Mouse (Mus musculus): ENCODE measurements around the gene Med31.

Gene Med31

DNA sequence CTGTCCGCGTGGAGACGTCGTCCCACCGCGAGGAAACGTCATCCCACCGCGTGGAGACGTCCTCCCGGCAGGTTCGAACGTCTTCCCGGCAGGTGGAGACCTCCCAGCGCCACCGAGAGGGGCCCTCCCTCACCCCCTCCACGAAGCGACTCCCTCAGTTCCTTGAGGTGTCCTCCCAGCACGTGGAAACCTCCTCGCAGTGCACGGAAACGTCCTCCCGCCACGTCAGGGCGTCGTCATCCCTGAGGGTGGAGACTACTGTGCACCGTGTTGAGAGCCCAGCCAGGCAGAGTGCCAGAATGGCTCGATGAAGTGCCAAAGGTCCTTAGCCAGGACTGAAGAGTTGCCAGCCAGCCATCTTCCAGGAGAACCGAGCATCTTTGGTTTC lies at the start of gene Med31:
Med31 (minus strand) TSS at position 183 of the 388 bp plus-strand sequence.
- peak; percentile 84 for DNase-seq

DNA sequence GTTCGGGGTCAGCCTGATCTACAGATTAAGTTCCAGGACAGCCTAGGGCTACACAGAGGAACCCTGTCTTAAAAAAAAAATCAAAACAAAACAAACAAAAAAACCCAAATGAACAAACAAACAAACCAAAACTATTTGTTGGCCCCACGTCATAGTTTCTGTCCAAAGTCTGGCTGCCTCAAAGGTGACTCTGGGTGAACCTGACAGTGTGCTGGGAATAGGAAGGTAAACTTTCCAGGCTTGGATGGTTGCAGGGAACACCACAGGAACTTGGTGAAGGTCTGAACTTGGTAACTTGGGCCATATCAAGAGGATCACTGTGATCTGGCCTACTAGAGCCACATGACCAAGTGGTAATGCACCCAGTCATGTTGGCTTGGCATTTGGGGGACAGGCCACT lies 41.0 kb upstream of the Med31 start:
- DNase-seq = no peak

DNA sequence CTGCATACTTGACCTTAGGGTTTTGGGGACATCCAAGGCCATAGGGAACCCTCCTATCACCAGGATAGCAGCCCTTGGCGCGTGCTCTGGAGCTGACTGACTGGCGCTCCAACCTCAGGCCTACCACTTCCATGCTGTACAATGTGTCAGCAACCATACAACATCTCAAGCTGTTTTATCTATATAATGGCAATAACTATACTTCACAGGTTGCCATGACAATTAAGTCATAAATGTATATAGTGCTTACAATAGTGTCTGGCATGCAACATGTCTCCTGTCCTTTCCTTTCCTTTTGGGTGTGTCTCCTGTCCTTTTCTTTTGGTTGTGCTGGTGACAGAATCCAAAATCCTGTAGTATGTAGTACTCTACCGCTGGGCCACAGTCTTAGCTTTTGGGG lies 40.2 kb upstream of the Med31 start:
- no peak for DNase-seq

DNA sequence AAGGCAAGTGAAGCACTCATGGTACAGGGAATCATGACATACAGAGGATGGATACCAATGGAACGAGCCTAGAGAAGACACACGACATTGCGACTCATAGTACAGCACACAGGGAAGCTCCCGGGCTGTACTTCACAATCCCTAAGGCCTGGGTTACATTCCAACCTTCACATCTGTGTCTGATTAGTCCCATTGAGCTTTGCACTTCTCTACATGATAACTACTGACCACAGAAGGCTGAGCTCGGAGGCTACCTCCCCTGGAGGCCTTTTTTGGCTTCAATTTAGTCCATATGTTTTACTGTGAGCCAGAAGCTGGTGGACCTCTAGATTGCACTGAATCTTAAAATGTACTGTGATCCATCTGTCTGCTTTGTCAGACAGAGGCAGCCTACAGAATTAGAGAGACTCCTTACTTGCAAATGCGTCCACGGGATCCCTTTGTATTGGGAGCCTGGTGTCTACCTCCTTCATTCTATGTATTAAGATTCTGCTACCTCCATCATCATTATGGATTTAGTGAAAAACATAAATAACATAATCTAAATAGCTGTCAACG lies 29.9 kb upstream of the Med31 start:
- DNase-seq = no peak

DNA sequence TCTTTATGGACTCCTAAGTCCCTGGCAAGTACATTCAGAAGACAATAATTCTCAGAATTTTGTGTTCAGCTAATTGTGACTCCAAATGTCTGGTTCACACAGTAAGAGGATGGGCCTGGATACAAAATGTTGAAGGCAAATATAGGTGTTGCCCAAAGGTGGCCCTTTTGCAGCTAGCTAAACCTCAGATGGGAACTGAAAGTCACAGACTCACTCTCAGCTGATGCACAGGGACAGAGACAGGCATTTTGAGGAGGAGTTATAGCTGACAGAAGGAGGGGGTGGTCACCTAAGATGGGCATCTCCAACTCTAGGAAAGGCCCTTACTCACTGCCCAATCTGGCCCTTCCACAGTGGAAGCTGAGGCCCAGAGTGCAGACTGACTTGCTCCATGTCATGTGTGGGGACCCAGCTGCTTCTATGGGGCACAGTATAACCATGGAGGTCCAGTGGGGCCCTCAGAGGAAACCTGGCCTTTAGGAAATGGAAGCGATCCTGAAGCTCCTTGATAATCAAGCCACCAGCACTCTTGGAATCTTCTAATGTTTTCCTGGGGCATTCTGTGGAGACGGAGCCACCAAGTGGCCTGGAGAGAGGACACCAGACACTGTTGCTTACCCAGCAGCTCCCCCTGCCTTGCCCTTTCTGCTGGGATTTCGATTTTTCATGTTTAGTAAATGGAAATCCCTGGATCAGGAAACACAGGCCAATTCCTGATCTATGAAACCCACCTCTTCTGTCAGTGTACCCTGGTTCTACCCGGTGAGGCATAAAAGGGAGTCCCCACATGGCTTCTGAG lies 24.9 kb upstream of the Med31 start:
- DNase-seq = no peak

DNA sequence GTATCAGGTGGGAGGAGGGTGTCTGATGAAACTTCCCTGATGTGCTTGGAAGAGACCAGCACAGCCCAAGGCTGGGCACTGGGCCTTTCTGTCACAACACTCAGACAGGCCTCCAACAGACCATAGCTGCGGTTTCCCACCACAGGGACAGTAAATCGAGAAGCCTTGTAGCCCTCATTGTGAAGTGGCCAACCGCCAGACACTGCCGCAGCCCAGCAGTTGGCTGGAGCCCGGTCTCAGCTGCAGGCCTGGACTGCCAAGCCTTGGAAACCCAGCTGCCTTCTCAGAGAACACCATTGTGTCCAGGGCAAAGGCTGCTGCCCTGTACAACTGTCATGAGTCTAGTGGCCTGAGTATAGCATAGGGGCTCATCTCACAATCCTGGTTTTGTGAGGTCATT lies 18.6 kb upstream of the Med31 start:
- no peak for DNase-seq

DNA sequence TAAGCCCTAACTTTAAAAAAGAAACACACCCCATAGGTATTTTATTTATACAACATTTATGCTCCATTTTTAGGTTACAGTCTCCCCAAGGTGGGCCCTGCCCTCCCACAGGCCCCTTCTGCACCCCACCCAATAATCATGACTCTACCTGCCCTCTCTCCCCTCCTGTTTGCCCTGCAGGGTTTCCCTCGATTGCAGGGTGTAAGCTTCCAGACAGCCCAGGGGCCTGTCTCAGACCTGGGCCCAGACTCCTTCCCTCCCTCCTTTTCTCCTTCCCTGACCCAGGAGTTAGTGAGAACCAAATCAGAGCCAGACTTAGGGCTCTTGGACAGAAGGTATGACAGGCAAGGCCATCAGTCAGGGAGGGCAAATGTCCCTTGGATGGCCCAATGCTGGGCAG lies 17.6 kb upstream of the Med31 start:
- DNase-seq = no peak

DNA sequence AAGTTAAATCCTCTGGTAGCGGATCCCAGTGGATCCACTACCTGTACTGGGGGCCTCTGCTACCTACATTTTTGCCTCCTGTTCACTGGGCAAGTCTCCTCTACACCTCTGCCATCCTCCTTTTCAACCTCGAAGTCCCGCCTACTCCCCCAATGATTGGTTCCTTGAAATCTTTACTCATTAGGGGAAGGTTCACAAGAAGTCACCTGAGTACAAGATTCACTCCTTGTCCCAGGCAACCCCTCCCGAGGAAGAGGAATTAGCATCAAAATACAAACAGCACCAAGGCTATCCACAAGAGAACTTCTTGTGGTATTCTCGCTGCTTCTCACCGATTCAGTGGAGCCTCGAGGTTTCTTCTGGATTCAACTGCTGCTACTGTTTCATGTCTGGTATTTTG lies 16.7 kb upstream of the Med31 start:
- no peak for DNase-seq

DNA sequence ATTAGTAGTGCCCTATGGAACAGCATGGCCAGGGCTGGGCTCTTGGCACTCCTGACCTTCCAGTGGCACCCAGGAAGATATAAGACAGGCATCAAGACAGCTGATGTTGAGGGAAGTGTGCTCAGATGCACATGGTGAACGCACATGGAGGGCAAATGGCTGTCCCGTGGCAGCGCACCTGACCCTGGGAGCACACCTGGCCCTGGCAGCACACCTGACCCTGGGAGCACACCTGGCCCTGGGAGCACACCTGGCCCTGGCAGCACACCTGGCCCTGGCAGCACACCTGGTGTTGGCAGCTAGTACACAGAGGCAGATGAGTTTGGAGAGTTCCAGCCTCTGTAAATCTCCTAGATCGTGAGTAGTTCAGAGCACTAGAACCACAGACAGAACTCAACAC lies 13.1 kb upstream of the Med31 start:
- DNase-seq = no peak

DNA sequence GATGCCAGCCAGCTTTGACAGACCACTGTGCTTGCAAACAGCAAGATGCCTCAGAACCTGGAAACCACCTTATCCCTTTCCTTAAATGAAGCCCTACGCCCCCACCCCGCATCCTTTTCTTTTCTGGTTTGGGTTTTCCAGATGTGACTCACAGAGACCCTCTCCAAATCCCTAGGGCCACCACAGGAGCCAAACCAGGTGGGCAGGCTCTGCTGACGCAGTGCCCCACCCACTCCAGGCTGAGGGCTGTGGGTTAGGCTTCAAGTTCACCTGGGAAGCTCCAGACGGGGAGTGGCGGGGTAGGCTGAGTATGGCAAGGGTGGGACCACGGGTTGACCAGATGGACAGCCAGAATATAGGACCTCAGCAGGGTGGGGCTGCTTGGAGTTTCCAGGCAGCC lies 11.5 kb upstream of the Med31 start:
- DNase-seq = no peak

DNA sequence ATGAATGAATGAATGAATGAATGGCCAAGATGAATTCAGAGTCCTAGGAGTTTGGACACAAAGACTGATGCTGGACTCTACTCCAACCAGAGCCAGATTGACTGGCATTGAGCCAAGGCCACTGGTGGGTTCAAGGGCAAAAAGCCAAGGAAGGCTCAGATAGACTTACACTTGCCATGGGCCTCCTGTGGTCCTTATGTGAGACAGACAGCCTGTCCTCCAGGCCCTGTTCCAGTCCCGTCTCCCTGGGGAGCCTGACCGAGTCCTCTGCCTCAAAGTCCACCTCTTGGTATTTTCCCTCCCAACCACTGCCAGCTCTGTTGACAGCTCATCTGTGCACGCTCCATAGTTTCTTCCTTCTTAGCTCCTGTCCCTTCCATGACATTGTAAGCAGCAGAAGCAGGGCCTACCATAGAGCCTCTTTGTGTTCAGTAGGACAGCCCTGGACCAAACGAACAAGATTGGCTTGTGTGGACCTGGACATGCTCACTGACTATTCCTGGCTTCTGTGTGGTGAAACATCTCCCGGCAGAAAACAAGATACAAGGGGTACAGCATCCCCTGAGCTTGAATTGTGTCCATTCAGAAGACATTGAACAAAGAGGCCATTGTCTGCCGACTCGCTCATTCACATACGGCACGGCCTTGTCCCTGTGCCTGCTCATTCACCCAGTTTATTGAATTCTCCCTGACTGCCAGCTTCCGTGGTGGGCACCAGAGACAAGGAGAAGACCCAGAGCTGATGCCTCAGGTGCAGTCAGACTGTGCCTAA lies 10.8 kb upstream of the Med31 start:
- no peak for DNase-seq

DNA sequence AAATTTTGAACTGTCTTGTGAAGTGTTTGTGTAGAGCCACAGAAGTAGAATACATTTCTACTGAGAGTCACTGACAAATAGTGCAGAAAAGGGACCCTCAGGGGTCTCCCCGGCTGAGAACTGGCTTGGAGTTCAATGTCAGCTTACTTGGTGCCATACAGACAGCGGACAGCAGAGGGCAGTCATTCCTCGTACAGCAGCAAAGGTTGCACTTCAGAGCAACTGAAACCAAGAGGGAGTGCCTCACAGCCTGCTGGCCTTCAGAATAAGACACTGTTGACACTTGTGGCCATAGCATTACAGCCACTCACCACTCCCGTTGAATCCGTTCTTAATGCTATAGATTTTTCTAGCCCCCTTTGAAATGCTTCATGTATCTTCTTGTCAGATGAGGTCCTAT lies 9.5 kb upstream of the Med31 start:
- DNase-seq = peak; percentile 82

DNA sequence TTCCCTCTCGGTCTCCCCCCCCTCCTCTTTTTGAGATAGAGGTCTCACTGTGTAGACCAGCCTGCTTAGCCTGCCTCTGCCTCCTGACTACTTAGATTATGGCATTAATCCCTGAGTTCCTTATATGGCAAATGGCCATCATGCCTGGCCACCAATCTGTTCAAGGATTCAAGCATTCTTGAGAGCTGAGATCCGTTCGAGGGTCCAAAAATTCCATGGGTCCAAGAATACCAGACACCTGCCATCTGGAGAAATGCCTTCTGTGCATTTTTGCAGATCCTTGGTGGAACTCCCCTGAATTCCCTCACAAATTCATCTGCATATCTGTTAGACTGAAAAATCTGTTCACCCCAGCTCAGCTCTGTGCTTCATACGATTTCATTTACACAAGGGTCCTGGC lies 8.0 kb upstream of the Med31 start:
- DNase-seq = no peak

DNA sequence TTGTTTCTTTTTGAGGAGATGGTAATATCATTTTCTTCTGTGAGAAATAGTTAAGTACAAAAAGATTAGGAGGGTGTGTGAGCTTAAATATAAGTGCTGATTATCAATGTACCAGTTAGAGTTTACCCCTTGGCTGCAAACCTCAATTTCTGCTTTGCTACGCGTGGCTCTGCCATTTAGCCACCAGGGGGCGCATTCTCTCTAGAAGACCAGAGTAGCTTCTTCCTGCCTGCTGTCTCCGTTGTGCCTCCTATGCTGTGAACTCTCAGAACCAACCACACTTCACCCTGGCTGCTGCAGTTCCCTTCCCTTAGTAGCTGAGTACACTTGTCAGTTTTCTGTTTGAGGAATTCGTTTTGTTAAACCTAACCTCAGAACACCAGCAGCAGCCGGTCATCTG lies 5.9 kb upstream of the Med31 start:
- peak; percentile 81 for DNase-seq

DNA sequence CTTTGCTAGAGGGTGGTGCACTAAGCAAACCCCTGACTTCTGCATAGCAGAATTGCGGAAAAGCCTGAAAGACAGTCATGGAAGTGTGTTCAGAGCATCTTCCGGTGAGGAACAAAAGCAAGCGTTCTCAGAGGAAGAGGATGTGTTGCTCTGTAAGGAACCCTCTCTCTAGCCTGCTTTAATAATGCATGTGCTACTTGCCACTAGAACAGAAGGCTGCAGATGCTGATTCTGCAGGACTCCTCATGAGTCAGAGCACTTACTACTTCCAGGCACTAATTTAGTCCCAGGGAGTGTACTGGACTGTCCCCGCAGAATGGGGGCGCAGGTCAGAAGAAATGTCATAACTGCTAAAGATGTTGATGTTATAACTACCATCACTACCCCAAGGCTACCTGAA lies 1.7 kb upstream of the Med31 start:
- DNase-seq = no peak

DNA sequence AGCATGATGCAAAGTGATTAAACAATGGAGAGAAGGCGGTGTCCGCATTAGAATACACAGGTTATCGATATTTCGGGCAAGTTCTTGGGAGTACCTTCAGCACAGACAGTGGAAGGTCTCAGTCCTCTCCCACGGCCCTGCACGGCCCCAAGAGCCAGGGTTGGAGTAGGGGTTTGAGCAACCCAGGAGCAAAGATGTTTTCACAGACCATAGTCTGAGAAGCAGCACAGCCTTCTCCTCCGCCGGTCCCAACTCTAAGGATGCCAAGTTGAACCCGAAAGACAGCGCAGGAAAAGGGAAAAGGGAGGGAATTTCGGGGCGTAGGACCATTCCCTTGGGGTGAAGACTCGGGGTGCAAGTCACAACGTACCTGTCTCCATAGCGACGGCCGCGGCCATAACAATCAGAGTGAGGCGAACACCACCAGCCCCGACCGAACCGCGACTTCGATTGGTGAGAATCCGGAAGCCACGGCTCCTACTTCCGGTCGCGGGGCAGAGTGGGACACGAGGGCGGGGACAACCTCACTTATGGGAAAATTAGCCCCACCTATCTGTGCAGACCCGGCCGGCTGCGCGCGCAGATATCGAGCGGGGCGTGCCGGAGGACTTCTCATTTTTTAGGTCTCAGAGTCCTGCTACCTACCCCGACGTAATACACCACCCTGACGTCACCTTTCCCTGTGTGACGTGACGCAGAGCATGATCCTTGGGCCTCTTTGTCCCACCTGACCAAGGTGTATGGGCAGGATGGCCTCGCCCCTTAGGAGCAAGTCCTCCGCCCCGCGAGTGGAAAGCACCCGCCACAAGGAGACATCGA lies 592 bp downstream of the Med31 start:
- DNase-seq = peak; percentile 97

DNA sequence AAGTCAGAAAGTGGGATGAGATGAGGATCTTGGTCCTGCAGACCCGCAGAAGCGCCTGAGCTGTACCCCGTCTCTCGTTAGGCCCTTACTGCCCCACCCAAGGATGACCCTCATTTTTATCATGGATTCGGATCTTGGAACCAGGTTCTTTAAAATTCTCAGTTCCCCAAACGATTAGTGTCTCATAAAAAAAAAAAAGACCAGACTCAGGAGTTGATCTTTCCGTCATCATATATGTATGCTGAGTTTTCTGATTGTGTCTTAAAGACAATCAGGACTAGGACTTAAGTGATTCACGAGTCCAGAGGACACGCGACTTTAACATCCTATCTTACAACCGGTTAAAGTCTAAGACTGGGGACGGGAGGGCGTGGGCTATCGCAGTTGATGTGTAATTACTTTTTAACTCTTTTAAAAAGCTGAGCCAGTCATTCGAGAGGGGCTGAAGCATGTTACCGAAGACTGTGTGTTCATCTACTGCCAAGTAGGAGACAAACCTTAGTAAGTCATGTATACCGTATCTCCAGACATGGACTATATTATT lies 7.5 kb downstream of the Med31 start:
- no peak for DNase-seq

DNA sequence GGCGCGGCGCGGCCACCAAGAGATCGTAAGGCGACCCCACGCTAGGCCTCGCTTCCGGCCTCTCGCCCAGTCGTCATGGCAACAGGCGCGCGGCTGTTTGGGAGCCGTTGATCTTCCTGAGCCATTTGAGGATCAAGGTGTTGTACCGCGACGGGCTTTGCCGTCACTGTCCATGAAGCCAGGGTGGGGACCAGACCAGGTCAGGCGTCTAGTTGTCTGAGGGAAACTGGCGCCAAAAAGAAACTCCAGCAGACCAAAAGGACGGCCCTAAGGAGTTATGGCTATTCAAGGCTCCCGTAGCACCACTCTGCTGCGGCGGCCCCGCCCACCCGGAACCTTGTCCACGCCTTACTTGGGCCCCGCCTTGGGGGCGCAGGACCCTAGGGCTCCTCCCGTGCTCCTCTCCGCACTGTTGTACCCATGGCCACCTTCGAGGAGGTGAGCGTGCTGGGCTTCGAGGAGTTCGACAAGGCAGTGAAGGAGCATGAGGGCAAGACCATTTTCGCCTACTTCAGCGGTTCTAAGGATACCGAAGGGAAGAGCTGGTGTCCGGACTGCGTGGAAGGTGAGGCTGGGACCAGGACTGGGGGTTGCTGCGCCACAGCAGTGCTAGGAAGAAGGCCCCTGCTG lies 8.1 kb downstream of the Med31 start, which contains the start of the genes 4933427D14Rik and Txndc17:
4933427D14Rik (minus strand) TSS at position 256 of the 630 bp plus-strand sequence.
Txndc17 (plus strand) TSS at position 344 of the 630 bp plus-strand sequence.
- DNase-seq = peak; percentile 91

DNA sequence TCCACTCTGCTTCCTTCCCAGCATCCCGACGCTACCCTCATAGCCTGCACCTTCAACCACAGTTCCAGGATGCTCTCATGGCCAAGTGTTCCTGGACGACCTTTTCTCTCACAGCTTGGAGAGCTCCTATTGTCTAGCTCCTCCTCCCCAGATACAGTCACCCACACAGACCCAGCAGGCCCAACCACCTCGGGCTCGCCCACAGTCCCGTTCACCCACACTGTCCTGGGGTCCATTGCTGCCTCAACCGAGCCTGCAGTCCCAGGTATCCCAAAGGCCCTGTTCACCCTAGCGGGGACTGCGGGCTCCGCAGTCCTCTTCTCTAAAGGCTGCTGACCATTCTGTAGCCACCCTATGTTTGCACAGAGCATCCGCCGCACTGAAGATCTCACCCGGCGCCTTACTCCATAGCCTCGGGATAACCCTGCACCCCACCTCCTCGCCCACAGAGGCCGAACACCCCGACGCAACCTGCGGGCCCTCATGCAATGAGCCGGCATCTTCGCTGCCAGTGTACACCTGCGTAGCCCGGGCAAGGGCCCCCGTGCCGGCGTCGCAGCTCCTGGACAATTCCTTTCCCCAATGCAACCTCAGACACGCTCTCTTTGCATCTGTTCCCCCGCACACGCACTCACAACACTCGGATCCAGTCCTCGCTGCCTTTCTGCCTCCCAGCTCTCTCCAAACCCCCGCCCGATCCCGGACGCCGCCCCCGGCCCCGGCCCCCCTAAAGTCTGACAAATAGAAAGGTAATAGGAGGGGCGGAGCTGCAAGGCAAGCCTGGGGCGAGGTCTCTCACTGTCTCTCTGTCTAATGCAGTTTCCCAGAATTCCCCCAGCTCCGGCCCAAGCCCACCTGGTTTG lies 8.8 kb downstream of the Med31 start, which contains the start of gene Gm43951:
Gm43951 (minus strand) TSS at position 500 of the 863 bp plus-strand sequence.
- peak; percentile 45 for DNase-seq

DNA sequence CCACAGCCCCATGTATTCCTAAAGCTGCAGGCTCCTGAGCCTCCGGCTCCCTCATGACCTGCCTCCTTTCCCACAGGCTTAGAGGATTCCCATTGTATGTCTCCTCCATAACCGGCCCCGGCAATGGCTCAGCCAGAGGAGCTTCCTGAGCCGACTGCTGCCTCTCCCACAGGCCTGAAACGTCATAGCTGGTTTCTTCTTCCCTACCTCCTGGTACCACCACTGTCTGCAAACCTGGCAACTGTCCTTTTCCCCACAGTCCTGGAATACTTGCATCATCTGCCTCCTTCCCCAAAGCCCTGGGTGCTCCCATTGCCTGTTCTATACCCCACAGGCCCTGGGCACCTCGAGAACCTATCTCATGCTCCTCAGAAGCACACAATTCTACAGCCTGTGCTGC lies 10.1 kb downstream of the Med31 start:
- no peak for DNase-seq

DNA sequence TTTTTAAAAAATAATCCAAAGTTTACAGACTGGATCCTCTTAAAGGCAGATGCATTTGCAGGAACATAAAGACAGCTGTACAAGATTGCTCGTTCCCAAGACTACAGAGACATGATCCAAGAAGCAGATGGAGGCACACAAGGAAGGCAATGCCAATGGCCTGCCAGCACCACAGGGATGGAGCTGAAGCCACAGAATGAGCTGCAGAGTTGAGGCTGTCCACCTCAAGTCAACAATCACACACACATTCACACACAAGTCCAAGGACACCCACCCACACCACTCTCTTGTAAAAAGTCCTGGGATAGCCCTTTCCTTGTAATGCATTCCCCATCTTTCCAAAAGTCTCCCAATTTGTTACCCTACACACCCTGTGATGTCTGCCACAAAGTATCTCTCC lies 12.0 kb downstream of the Med31 start:
- no peak for DNase-seq
